Mouse (Mus musculus) macrophage (primary cell): ENCODE data around the gene Pim3. TPM values are rescaled to one million over a fixed set of nuclear protein-coding genes. Genes with fewer than 3 reads are reported as not detected.

Experiments used
- H3K27ac ChIP-seq: fragments of 350-480 bp; formaldehyde crosslinking; 2 replicates; pipeline ENCODE4 v1.9.0; 2021
- H3K36me3 ChIP-seq: fragments of 350-480 bp; formaldehyde crosslinking; 2 replicates; pipeline ENCODE4 v1.9.0; 2021; ENCODE audit errors: inconsistent target
- H3K4me3 ChIP-seq: fragments of 350-480 bp; formaldehyde crosslinking; 2 replicates; pipeline ENCODE4 v1.9.0; 2021; ENCODE audit errors: inconsistent target
- H3K79me2 ChIP-seq: fragments of 350-480 bp; formaldehyde crosslinking; 2 replicates; pipeline ENCODE4 v1.9.0; 2021; ENCODE audit errors: inconsistent target
- WGBS: methylation state at CpG from one replicate; pipeline ENCODE4 v1.1.7; 2026; ENCODE audit warnings: inconsistent platforms; ENCODE audit not compliant: missing documents; 5-methylcytosine and 5-hydroxymethylcytosine counted together
- polyA plus RNA-seq: library from polyadenylated mRNA; stranded (reverse); fragments of 250-400 nt; gene quantifications from 3 replicates; pipeline ENCODE4 v1.2.4, GENCODE M21; 2018; ENCODE audit warnings: inconsistent platforms

Gene Pim3
- polyA plus RNA-seq, 1 experiment from 2014 or later, result 2.9 TPM

DNA sequence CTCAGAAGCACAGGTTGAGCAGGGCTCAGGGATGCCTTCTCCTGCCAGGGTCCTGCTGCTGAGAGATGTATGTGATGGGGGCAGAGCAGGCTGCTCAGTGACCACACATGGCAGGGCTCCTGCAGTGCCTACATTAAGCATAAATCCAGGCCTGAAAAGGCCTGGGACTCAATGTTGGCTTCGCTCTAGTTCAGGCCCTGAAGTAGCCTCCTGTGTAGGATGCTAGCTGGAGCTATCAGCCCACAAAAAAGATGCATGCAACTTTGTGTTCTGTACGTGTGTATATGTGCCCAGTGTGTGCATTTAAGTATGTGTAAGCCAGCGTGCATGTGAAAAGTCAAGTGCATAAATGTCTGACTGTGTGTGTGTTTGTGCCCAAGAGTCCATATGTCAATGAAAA lies 12.1 kb downstream of the Pim3 start:
- H3K79me2 ChIP-seq, result no peaks in the 10 kb centered on the region
- WGBS, result 100% methylated on average over 3 of the region's 3 CpGs
- H3K36me3 ChIP-seq, result no peaks in the 10 kb centered on the region
- no peak overlapping the region for H3K27ac ChIP-seq
- no peak overlapping the region for H3K4me3 ChIP-seq

DNA sequence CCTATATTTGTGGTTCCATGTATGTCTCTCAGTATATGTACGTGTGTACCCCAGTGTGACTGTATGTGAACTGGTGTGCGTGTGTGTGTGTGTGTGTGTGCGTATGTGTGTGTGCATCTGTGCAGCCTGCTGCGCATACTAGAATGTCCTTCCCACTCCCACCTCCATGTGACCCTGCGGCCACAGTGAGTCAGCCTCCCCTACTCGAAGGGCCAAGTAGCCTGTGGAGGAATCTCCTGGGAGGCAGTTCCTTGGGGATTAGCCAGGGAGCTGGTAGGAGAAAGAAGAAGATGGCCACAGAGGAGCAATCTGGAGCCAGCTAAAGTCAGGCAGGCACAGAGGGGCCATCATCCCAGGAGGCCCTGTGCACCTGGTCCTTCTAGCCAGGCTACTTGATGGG lies 12.5 kb downstream of the Pim3 start:
- Histone ChIP-seq H3K36me3 (no peaks in the 10 kb centered on the region), H3K79me2 (no peaks in the 10 kb centered on the region), H3K4me3 (no peak overlapping the region), H3K27ac (no peak overlapping the region)
- 87% methylated on average over 6 of the region's 6 CpGs for WGBS

DNA sequence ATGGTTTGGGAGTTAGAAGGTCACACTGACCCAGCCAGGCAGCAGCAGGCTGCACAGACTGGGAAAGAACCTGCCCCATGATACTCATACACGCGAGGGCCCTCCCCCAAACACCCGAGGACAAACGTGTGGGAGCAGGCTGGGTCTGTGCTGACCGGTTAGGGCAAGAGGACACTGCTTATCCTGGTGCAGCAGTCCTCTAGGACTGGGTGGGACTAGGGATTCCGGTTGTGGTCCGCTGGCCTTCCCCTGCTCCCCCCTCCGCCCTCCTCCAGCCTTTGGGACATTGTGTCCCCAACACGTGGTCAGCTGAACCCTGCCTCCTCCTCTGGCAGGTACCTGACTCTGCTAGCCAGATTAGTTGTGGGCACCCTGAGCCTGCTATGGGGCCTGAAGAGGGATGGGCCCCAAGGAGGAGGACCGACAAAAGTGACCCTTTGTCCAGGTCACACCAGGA lies 13.7 kb downstream of the Pim3 start:
- H3K27ac ChIP-seq, result no peak overlapping the region
- 62% methylated on average over 10 of the region's 10 CpGs for WGBS
- no peaks in the 10 kb centered on the region for H3K36me3 ChIP-seq
- no peak overlapping the region for H3K4me3 ChIP-seq
- H3K79me2 ChIP-seq, result no peaks in the 10 kb centered on the region

DNA sequence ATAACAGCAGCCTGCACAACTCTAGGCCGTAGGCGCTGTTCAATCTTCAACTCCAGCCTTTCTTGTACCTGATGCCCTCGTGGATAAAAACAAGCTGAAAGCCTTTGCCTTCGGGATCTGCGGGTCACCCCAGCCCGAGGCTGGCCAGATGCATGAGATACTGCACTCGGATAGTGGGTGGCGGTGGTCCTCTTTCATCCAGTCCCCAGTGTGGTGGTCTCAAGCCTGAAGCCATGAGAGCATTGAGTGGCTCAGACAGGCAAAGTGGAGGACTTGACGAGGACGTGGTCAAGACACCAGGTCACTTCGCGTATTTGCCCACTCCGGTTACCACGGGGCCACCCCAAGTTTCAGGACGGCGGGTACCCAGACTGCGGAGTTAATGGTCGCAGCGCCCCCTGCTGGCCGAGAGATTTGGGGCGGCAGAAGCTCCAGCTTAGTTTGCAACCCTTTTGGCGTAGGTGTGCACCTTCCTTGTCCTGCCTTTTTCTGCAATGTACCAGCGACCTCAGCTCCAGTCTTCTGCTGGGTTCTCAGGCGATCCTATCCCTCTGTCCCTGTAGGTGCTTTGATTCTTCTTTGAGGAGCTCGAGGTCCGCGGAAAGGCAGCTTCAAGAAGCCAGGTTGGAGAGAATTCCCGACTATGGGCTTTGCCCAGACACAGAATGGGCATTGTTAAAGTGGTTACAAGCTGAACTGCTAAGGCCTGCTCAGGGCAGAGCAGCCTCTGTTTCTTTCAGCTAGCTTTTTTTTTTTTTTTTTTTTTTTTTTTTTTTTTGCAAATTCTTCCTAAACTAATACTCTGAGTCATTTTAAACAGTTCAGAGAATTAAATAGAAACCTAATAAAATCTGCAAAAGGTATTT lies 14.4 kb downstream of the Pim3 start:
- Histone ChIP-seq H3K36me3 (no peaks in the 10 kb centered on the region), H3K4me3 (no peak overlapping the region), H3K79me2 (no peaks in the 10 kb centered on the region), H3K27ac (no peak overlapping the region)
- 16% methylated on average over 28 of the region's 28 CpGs for WGBS

DNA sequence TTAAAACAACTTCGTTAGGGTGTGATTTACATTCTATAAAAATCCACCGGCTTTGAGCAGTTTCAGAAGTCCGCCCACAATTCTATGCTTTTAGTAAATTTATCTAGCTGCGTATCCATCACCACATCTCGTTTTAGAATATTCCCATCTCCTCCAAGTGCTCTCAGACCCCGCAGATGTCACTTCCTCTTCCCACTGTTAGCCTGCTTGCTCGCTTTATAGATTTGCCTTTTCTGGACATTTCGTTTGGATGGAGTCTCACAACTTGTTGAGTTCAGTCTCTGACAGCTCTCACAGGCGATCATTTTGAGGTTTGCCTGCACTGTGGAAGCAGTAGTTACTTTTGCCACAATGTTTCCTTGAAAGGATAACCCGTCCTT lies 15.0 kb downstream of the Pim3 start:
- Histone ChIP-seq H3K27ac (no peak overlapping the region), H3K79me2 (no peaks in the 10 kb centered on the region), H3K4me3 (no peak overlapping the region), H3K36me3 (no peaks in the 10 kb centered on the region)
- 71% methylated on average over 10 of the region's 10 CpGs for WGBS

DNA sequence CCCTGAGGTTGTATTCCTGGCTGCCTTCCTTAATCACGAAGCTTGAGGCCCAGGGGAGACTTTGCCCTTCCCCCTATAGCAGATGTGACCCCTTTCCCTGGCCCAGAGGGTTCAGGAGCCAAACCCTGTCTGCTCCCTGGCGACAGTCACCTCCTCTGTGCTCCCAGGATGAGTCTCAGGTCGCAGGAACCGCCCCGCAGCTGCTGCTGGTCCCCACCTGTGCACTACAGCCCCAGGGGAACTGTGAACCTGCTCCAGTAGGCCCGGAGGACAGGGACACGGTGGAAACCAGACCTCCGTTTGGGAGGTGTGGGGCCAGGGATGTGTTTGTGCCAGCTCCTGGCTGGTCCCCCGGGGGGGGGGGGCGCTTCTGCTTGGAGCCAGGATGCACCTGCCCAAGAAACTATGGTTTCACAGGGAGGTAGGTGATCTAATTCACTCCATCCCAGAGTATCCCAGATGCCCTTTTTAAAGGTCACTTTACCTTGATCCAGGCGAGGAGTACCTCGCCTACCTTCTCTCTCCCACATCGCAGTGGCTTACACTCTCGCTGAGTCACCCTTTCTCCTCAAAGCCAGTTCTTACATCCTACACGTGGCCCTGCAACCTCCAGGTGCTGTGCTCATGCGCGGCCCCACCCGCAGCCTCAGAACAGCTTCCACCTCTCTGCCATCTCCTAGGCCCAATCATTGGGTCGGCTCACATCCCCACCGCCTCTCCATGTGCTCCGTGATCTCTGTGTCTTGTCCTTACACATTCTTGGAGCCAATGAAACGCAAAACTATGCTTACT lies 19.5 kb downstream of the Pim3 start:
- WGBS, result 82% methylated on average over 22 of the region's 22 CpGs
- H3K4me3 ChIP-seq, result no peak overlapping the region
- no peaks in the 10 kb centered on the region for H3K79me2 ChIP-seq
- no peaks in the 10 kb centered on the region for H3K36me3 ChIP-seq
- H3K27ac ChIP-seq, result no peak overlapping the region

DNA sequence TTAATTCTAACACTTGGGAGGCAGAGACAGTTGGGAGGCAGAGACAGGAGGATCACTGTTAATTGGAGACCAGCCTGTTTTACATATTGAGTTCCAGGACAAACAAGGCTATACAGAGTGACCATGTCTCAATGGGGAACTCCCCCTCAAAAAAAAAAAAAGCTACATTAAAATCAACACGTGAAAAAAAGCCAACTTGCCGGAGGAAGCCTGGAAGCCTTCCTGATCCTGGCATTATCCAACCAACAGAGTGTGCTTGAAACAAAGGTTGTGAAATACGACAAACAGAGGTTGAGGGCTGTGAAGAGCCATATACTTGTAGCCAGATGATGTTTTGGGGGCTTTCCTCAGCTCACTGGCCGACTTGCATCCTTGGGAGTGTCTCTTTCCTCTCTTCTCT lies 20.9 kb downstream of the Pim3 start:
- Histone ChIP-seq H3K27ac (no peak overlapping the region), H3K36me3 (no peaks in the 10 kb centered on the region), H3K4me3 (no peak overlapping the region), H3K79me2 (no peaks in the 10 kb centered on the region)
- 78% methylated on average over 4 of the region's 4 CpGs for WGBS

DNA sequence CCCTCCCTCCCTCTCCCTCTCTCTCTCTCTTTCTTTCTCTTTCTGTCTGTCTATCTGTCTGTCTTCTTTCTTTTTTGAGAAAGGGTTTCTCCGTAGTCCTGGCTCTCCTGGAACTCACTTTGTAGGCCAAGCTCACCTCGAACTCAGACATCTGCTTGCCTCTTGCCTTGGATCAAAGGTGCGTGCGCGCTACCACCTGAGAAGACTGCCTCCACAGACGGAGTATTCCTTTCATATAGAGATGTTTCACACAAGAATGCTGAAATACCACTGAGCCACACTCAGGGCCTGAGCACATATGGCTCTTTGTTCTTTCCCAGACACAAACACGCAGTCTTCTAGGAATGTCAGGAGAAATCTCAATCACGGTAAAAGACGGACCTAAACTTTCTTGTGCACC lies 21.4 kb downstream of the Pim3 start:
- H3K27ac ChIP-seq, result no peak overlapping the region
- no peaks in the 10 kb centered on the region for H3K36me3 ChIP-seq
- H3K79me2 ChIP-seq, result no peaks in the 10 kb centered on the region
- WGBS, result 93% methylated on average over 9 of the region's 9 CpGs
- no peak overlapping the region for H3K4me3 ChIP-seq

DNA sequence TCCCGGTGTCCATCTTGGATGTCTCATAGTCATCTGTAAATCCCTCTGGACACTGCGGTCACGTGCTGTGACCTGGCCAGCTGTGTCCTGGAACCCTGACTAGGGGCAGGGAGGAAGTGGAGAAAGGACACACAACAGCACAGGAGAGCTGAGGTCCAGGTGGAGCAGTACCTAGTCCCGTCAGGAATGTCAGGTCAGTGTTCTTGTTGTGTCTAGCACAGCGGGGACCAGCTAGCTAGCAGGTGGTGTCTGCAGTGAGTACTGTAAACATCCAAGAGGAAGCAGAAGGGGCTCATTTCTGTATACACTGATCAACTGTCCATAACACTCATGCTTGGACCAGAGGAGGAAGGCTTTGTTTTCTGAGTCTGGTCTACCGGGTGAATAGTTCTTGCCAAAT lies 23.4 kb downstream of the Pim3 start:
- Histone ChIP-seq H3K4me3 (no peak overlapping the region), H3K36me3 (no peaks in the 10 kb centered on the region), H3K79me2 (no peaks in the 10 kb centered on the region), H3K27ac (no peak overlapping the region)
- WGBS, result 95% methylated on average over 6 of the region's 6 CpGs

DNA sequence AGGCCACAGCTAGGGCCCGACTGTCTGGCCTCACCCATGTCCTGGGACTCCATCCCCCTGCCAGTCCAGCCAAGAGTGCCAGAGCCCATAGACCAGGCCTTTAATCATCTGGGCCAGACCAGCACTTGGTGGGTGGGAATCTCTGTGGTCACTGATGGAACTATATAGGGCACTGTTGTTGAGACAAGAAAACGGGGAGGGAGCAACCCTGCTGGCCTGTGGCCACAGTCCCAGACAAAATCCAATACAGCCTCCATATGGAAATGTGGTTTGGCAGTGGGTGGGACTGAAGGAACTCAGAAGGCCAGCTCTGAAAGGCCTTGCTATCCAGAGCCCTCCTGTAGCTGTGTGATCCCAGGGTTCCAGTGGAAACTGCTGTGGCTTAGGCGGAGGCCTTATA lies 27.0 kb downstream of the Pim3 start:
- 95% methylated on average over 3 of the region's 3 CpGs for WGBS

DNA sequence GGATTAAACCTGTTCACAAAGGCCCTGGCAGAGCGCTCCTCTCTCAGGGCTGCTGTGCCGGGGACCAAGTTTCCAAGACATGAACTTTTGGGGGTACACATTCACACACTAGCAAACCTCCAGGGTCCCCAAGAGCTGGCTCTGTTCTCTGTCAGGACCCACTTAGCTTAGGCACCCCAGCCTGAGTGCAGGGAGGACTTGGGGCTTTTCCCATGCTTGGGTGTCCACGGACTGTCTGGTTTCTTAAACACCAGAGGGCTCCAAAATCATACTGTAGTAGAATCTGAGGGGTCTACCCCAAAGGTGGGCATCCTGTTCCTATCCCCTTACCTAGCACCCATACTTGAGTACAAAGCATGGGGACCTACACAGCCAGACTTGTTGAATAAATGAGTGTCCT lies 28.0 kb downstream of the Pim3 start:
- WGBS, result 87% methylated on average over 3 of the region's 3 CpGs
- no peaks in the 10 kb centered on the region for H3K79me2 ChIP-seq
- no peaks in the 10 kb centered on the region for H3K36me3 ChIP-seq
- no peak overlapping the region for H3K27ac ChIP-seq
- H3K4me3 ChIP-seq, result no peak overlapping the region

More for the DNA sequence above, 27.0 kb downstream of the Pim3 start:
- H3K27ac ChIP-seq, result no peak overlapping the region
- H3K79me2 ChIP-seq, result no peaks in the 10 kb centered on the region
- H3K36me3 ChIP-seq, result no peaks in the 10 kb centered on the region
- no peak overlapping the region for H3K4me3 ChIP-seq

DNA sequence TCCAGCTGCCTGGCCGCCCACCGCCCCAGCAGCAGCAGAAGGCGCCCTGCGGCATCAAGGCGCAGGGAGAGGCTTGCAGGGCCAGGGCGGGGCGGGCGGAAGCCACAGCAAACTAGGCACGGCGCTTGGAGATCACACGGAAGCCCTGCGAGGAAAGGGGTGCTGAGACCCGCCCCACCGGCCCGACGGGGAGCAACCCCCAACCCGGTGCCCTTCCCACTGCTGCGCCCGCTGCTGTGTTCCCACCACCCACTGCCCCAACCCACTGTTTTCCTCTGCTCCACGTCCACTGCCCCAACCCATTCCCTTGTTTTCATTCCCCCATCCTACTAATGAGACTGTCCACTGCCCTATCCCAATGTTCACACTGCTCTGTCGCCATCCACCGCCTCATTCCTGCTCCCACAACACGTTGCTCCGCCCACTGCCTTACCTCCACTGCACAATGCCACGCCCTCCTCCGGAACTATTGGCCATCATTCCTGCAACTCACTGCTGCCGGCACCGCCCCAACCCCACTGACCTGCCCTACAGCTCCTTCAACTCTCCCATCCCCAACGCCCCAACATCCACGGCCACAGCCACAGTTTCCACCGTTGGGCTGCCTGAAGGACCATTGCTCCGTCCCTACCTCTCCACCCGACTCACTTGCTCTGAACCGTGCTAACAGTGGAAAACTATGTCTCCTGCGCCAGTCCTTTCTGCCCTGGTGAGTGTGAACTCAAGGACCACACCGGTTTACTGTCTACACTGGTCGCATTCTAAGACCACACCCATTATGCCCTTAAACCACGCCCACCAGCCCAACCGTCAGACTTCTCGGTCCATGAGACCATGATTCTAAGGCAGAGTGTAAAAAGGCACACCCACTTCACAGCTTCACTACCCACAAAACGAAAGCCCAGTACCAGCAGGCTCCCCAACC lies 29.0 kb downstream of the Pim3 start:
- 2% methylated on average over 41 of the region's 41 CpGs for WGBS
- peak overlapping the region; percentile 19 for H3K4me3 ChIP-seq
- no peak overlapping the region for H3K27ac ChIP-seq
- H3K36me3 ChIP-seq, result no peaks in the 10 kb centered on the region
- H3K79me2 ChIP-seq, result no peaks in the 10 kb centered on the region

DNA sequence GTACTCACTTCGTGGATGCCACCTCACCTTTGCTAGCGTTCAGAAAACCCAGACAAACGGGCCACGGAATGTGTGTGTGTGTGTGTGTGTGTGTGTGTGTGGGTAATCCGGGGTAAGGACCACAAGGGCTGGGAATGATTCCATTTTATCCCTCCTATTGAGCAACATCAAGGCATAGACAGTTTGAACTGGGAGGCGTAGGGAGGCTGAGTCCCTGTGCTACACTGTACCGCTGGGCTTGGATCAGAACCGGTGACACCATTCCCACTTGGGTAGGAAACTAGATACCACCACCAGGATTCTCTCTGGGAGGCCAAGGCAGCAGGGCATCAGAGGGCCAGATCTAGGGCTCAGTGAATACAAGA lies 29.7 kb downstream of the Pim3 start:
- Histone ChIP-seq H3K79me2 (no peaks in the 10 kb centered on the region), H3K27ac (no peak overlapping the region), H3K4me3 (no peak overlapping the region), H3K36me3 (no peaks in the 10 kb centered on the region)
- WGBS, result 67% methylated on average over 8 of the region's 8 CpGs

DNA sequence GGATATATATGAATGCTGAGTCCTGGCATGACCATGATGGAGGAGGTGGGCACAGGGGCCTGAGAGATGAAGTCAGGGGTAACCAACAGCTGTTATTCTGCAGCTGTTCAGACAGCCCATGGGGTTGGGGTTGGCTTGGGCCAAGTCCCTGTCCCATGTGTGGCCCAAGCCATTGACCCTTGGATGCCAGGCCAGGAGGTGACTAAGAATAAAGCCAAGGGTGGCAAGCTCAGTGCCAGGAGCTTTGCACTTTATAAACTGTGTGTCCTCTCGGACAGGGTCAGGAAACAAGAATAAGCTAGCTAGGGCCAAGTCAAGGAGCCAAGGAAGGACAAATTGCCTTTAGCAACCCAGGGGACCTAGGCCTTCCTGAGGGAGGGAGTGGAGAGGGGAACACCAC lies 30.3 kb downstream of the Pim3 start:
- no peak overlapping the region for H3K27ac ChIP-seq
- 94% methylated on average over 1 of the region's 1 CpGs for WGBS
- no peak overlapping the region for H3K4me3 ChIP-seq
- H3K36me3 ChIP-seq, result no peaks in the 10 kb centered on the region
- H3K79me2 ChIP-seq, result no peaks in the 10 kb centered on the region
